Mouse (Mus musculus): Measurements from ENCODE around the gene Gm3526. TPM values are rescaled to one million over a fixed set of nuclear protein-coding genes. Genes with fewer than 3 reads are reported as not detected.
"Not testable (repeated sequence)": the region's sequence is repeated elsewhere in the genome, so short reads cannot be mapped to it uniquely, and the experiment has no call there.

Gene Gm3526
- 0.19 TPM in 1 of 2 replicates, not detected in the other for polyA plus RNA-seq (2015; fragmentation: Nextera tagmentation; extraction: Ambion mirVana)

- H3K27me3 ChIP-seq (replicated peaks); H3K9ac ChIP-seq; H3K4me2 ChIP-seq; H3K36me3 ChIP-seq (replicated peaks); H3K27ac ChIP-seq; H3K9me3 ChIP-seq; ATAC-seq (replicated peaks); H3K4me3 ChIP-seq; H3K4me1 ChIP-seq: not testable (repeated sequence)
- no CpG with 5 or more reads among the region's 1 CpGs for WGBS
These were observed at the start of gene Gm3526 for GRCm38 (mm10) chr14:5260480-5260879. Gene Gm3526, minus strand, starts transcription at chr14:5260580.

Other genes with a start within 250 kb of the Gm3526 start
- 1.0 TPM in 1 of 2 replicates, not detected in the other for gene Gm3298, start 244.7 kb downstream of the Gm3526 start, polyA plus RNA-seq (2015; fragmentation: Nextera tagmentation; extraction: Ambion mirVana)
- not detected in 2 replicates for gene 4930555G01Rik, start 210.0 kb downstream of the Gm3526 start, polyA plus RNA-seq (2015; fragmentation: Nextera tagmentation; extraction: Ambion mirVana)
- gene Gm8281, start 189.5 kb downstream of the Gm3526 start, polyA plus RNA-seq (2015; fragmentation: Nextera tagmentation; extraction: Ambion mirVana), result 10.7 and 12.0 TPM in 2 replicates
- gene Gm8279, start 129.1 kb downstream of the Gm3526 start, polyA plus RNA-seq (2015; fragmentation: Nextera tagmentation; extraction: Ambion mirVana), result not detected in 2 replicates
- gene Gm3317, start 96.0 kb downstream of the Gm3526 start, polyA plus RNA-seq (2015; fragmentation: Nextera tagmentation; extraction: Ambion mirVana), result not detected in 2 replicates
- gene Gm8271, start 74.8 kb downstream of the Gm3526 start, polyA plus RNA-seq (2015; fragmentation: Nextera tagmentation; extraction: Ambion mirVana), result not detected in 2 replicates
- not detected in 2 replicates for gene Gm3542, start 74.3 kb upstream of the Gm3526 start, polyA plus RNA-seq (2015; fragmentation: Nextera tagmentation; extraction: Ambion mirVana)
- gene Gm3500, start 128.5 kb upstream of the Gm3526 start, polyA plus RNA-seq (2015; fragmentation: Nextera tagmentation; extraction: Ambion mirVana), result 0.86 and 2.0 TPM in 2 replicates
- 2.5 and 2.8 TPM in 2 replicates for gene Gm3194, start 194.9 kb upstream of the Gm3526 start, polyA plus RNA-seq (2015; fragmentation: Nextera tagmentation; extraction: Ambion mirVana)
- not detected in 2 replicates for gene Gm8246, start 217.2 kb upstream of the Gm3526 start, polyA plus RNA-seq (2015; fragmentation: Nextera tagmentation; extraction: Ambion mirVana)
- gene Gm3187, start 223.6 kb upstream of the Gm3526 start, polyA plus RNA-seq (2015; fragmentation: Nextera tagmentation; extraction: Ambion mirVana), result 0.13 and 0.23 TPM in 2 replicates
- 14.8 and 15.0 TPM in 2 replicates for gene Gm3488, start 241.1 kb upstream of the Gm3526 start, polyA plus RNA-seq (2015; fragmentation: Nextera tagmentation; extraction: Ambion mirVana)